Mouse (Mus musculus) embryonic facial prominence, embryonic 15.5 days (tissue): ENCODE data around the gene Col4a1. TPM values are rescaled to one million over a fixed set of nuclear protein-coding genes. Genes with fewer than 3 reads are reported as not detected.
A peak's percentile ranks its signal among the peaks of the same experiment; 100 is the strongest.

Experiments used
- ATAC-seq: fragments of 200-750 bp; cut with Nextera tagmentation; 2 replicates; pipeline ENCODE4 v1.8.0; 2017; ENCODE audit warnings: low read depth, moderate TSS enrichment; ENCODE audit not compliant: insufficient number of reproducible peaks, low FRiP score, low TSS enrichment
- H3K27ac ChIP-seq: fragments of 300-500 bp; sonication (generic); replicated peaks from 2 replicates; pipeline ENCODE4 v1.5.1; 2015; ENCODE audit warnings: mild to moderate bottlenecking, inconsistent platforms
- H3K27me3 ChIP-seq: fragments of 300-500 bp; sonication (generic); 2 replicates; pipeline ENCODE4 v1.6.1; 2015; ENCODE audit warnings: inconsistent platforms
- H3K36me3 ChIP-seq: fragments of 300-500 bp; sonication (generic); 2 replicates; pipeline ENCODE4 v1.6.1; 2015; ENCODE audit warnings: mild to moderate bottlenecking, inconsistent platforms
- H3K4me1 ChIP-seq: fragments of 300-500 bp; sonication (generic); 2 replicates; pipeline ENCODE4 v1.6.1; 2015; ENCODE audit warnings: inconsistent platforms
- H3K4me2 ChIP-seq: fragments of 300-500 bp; sonication (generic); replicated peaks from 2 replicates; pipeline ENCODE4 v1.6.1; 2015; ENCODE audit warnings: mild to moderate bottlenecking, inconsistent platforms
- H3K4me3 ChIP-seq: fragments of 300-500 bp; sonication (generic); replicated peaks from 2 replicates; pipeline ENCODE4 v1.5.1; 2015; ENCODE audit warnings: mild to moderate bottlenecking, inconsistent platforms
- H3K9ac ChIP-seq: fragments of 300-500 bp; sonication (generic); 2 replicates; pipeline ENCODE4 v1.6.1; 2015; ENCODE audit warnings: inconsistent platforms
- H3K9me3 ChIP-seq: fragments of 300-500 bp; sonication (generic); replicated peaks from 2 replicates; pipeline ENCODE4 v1.6.1; 2016; ENCODE audit warnings: inconsistent platforms
- WGBS: fragments of 180-500 bp; shearing (Covaris S2); methylation state at CpG from one replicate; pipeline ENCODE4 v1.1.7; 2015; 5-methylcytosine and 5-hydroxymethylcytosine counted together
- polyA plus RNA-seq: library from polyadenylated mRNA; unstranded; fragments of >200 nt; fragmentation: Nextera tagmentation; extraction: Ambion mirVana; gene quantifications from 2 replicates; pipeline ENCODE4 v1.2.1, GENCODE M21; 2015

Gene Col4a1
- polyA plus RNA-seq, 1 experiment from 2014 or later, result 200 TPM

- Histone ChIP-seq H3K4me3 (no peak overlapping the region), H3K36me3 (peaks cover 66% of the 10 kb centered on the region), H3K9ac (no peak overlapping the region), H3K4me1 (no peaks in the 10 kb centered on the region), H3K27me3 (no peaks in the 10 kb centered on the region), H3K27ac (no peak overlapping the region), H3K4me2 (no peak overlapping the region), H3K9me3 (no peaks in the 10 kb centered on the region)
- 66% methylated on average over 7 of the region's 7 CpGs for WGBS
- ATAC-seq, result no peak
These were observed 85.2 kb downstream of the Col4a1 start for GRCm38 (mm10) chr8:11227421-11227820.

DNA sequence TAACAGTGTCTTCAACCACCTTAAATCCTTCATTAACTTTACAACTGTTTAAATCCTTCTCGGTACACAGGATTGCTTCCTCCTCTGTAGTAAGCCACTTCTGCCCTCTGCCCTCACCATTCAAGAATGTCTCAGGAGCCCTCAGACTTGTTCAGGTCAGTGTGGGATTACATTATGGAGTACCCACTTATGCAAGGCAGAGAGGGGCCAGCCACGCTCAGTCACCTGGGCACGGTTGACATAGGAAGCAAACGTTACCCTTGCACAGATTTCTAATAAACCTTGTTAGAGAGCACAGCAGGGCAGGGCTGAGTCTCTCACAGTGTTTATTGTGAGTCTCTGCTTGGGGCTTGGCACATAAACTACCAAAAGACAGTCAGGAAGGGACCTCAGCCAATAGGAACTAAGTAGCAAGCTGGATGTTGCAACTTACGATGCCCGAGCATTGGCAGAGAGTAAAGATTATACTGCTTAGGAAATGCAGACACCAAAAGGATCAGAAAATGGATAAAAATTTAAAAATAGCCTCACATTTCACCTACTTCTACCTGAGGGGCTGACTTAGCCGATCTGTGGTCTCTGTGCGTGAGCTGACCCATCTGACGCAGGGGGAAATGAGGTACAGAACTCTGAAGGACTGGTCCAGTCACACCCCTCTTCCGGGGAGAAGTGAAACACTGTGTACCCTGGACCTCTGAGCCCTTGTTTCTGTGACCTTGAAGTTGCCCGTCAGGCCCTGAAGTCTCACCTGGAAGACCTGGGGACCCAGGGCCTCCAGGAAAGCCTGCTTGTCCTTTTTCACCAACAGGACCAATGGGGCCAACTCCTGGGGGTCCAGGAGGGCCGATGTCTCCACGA, 86.8 kb downstream of the Col4a1 start:
- H3K4me3 ChIP-seq, result no peak overlapping the region
- ATAC-seq, result no peak
- no peak overlapping the region for H3K4me2 ChIP-seq
- H3K27me3 ChIP-seq, result no peaks in the 10 kb centered on the region
- no peak overlapping the region for H3K9ac ChIP-seq
- no peak overlapping the region for H3K27ac ChIP-seq
- 91% methylated on average over 13 of the region's 13 CpGs for WGBS
- peaks cover 69% of the 10 kb centered on the region for H3K36me3 ChIP-seq
- no peaks in the 10 kb centered on the region for H3K4me1 ChIP-seq
- no peaks in the 10 kb centered on the region for H3K9me3 ChIP-seq

- H3K9me3 ChIP-seq, result no peaks in the 10 kb centered on the region
- H3K4me3 ChIP-seq, result no peak overlapping the region
- H3K4me1 ChIP-seq, result no peaks in the 10 kb centered on the region
- no peaks in the 10 kb centered on the region for H3K27me3 ChIP-seq
- 73% methylated on average over 7 of the region's 7 CpGs for WGBS
- peaks cover 67% of the 10 kb centered on the region for H3K36me3 ChIP-seq
- no peak overlapping the region for H3K4me2 ChIP-seq
- H3K9ac ChIP-seq, result no peak overlapping the region
- H3K27ac ChIP-seq, result no peak overlapping the region
- no peak for ATAC-seq
These were observed 88.4 kb downstream of the Col4a1 start for GRCm38 (mm10) chr8:11224178-11224577.

DNA sequence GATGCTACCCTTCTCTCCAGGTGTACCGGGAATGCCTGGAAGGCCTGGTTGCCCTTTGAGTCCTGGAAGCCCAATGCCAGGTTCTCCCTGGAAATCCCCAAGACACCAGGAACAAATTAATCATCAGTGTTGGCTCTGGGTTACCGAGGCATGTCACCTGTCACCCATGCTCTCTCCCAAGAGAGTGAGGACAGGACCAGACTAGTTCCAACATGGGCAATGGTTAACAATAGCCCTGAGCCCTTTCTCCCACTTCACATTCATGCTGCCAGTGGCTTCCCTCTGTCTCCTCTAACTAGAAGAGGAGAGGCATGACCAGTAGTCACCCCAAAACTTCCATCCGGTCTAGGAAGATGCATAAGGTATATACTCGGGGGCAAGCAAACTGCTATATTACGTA, 91.3 kb downstream of the Col4a1 start:
- Histone ChIP-seq H3K4me1 (no peaks in the 10 kb centered on the region), H3K4me3 (no peak overlapping the region), H3K27ac (no peak overlapping the region), H3K27me3 (no peaks in the 10 kb centered on the region), H3K4me2 (no peak overlapping the region), H3K9ac (no peak overlapping the region), H3K36me3 (peaks cover 84% of the 10 kb centered on the region), H3K9me3 (no peaks in the 10 kb centered on the region)
- 87% methylated on average over 5 of the region's 5 CpGs for WGBS
- no peak for ATAC-seq

GRCm38 (mm10) chr8:11219282-11219681, 93.3 kb downstream of the Col4a1 start:
- ATAC-seq, result no peak

GRCm38 (mm10) chr8:11215231-11215630, 97.4 kb downstream of the Col4a1 start:
- Histone ChIP-seq H3K4me3 (no peak overlapping the region), H3K4me2 (no peak overlapping the region), H3K9ac (no peak overlapping the region), H3K27ac (no peak overlapping the region), H3K4me1 (no peaks in the 10 kb centered on the region), H3K36me3 (peaks cover 83% of the 10 kb centered on the region), H3K27me3 (no peaks in the 10 kb centered on the region), H3K9me3 (no peaks in the 10 kb centered on the region)
- ATAC-seq, result peak; percentile 64; the same call in 1 of the 2 replicates
- WGBS, result 32% methylated on average over 1 of the region's 1 CpGs

More at GRCm38 (mm10) chr8:11219282-11219681, 93.3 kb downstream of the Col4a1 start:
- Histone ChIP-seq H3K36me3 (peaks cover 81% of the 10 kb centered on the region), H3K4me2 (no peak overlapping the region), H3K27me3 (no peaks in the 10 kb centered on the region), H3K4me1 (no peaks in the 10 kb centered on the region), H3K27ac (no peak overlapping the region), H3K9me3 (no peaks in the 10 kb centered on the region), H3K4me3 (no peak overlapping the region), H3K9ac (no peak overlapping the region)
- 77% methylated on average over 6 of the region's 6 CpGs for WGBS

- H3K9me3 ChIP-seq, result no peaks in the 10 kb centered on the region
- no peaks in the 10 kb centered on the region for H3K27me3 ChIP-seq
- H3K4me1 ChIP-seq, result no peaks in the 10 kb centered on the region
- no peak overlapping the region for H3K27ac ChIP-seq
- 68% methylated on average over 8 of the region's 8 CpGs for WGBS
- H3K36me3 ChIP-seq, result peaks cover 78% of the 10 kb centered on the region
- no peak overlapping the region for H3K9ac ChIP-seq
- no peak for ATAC-seq
- H3K4me3 ChIP-seq, result no peak overlapping the region
- H3K4me2 ChIP-seq, result no peak overlapping the region
These were observed 106.1 kb downstream of the Col4a1 start for GRCm38 (mm10) chr8:11206509-11206908.

DNA sequence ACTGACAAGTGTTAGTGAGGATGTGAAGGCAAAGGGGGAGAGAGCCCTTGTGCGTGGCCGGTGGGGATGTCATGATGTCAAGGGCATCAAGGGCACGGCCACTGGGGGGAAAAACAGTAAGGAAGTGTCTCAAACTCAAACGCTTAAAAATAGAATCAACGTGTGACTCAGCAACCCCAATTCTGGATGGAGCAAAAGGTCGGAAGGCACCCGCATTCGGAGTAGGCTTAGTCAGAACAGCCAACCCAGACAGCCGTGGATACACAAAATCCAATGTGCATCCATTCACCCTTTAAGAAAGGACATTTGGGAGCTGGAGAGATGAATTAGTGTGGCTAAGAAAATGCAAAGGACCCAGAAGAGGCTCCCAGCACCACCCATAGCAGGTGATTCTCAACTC, 107.1 kb downstream of the Col4a1 start:
- no peaks in the 10 kb centered on the region for H3K9me3 ChIP-seq
- peaks cover 80% of the 10 kb centered on the region for H3K36me3 ChIP-seq
- no peak for ATAC-seq
- H3K27me3 ChIP-seq, result no peaks in the 10 kb centered on the region
- no peak overlapping the region for H3K4me2 ChIP-seq
- no peak overlapping the region for H3K4me3 ChIP-seq
- no peak overlapping the region for H3K9ac ChIP-seq
- H3K27ac ChIP-seq, result no peak overlapping the region
- WGBS, result 89% methylated on average over 9 of the region's 9 CpGs
- H3K4me1 ChIP-seq, result no peaks in the 10 kb centered on the region

DNA sequence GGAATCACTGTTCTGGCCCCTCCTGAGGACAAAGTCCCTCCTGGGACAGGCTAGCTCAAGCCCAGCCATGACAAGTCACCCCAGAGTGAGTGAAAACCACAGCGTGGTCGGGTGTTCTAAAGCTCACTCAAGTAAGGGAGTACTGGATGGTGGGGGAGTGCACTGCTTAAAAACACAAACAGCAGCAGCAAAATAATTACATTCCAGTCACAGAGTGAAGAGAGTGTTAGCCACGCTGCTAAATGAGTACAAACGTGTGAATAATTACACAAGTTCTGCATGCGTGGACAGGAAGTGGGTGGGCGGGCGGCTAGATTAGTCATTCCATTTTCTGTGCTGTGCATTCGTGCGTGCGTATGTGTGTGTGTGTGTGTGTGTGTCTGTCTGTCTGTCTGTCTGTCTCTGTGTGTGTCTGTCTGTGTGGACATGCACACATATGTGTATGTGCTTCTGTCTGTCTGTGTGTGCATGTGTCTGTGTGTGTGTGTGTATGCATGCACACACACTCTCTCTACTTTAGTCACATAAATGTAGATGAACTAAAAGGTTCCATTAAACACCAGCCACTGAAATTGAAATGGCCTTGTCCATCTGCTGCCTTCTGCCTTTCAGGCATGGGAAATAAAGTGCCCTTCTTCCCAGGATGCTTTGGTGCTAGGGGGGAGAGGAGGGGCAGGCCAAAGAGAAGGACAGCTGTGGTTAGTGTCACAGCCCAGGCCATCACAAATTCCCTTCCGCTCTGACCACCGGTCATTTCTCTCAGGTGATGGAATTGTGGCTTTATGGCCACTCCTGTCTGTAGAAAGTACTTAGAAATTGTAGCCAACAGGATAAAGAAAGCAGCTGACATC, 109.1 kb downstream of the Col4a1 start:
- no peak overlapping the region for H3K9ac ChIP-seq
- ATAC-seq, result no peak
- no peaks in the 10 kb centered on the region for H3K9me3 ChIP-seq
- no peaks in the 10 kb centered on the region for H3K4me1 ChIP-seq
- no peak overlapping the region for H3K4me3 ChIP-seq
- 69% methylated on average over 12 of the region's 12 CpGs for WGBS
- H3K27me3 ChIP-seq, result no peaks in the 10 kb centered on the region
- peaks cover 80% of the 10 kb centered on the region for H3K36me3 ChIP-seq
- H3K4me2 ChIP-seq, result no peak overlapping the region
- no peak overlapping the region for H3K27ac ChIP-seq

- Histone ChIP-seq H3K9ac (no peak overlapping the region), H3K27me3 (no peaks in the 10 kb centered on the region), H3K27ac (no peak overlapping the region), H3K4me3 (no peak overlapping the region), H3K4me1 (no peaks in the 10 kb centered on the region), H3K4me2 (no peak overlapping the region), H3K36me3 (peaks cover 47% of the 10 kb centered on the region), H3K9me3 (no peaks in the 10 kb centered on the region)
- no peak for ATAC-seq
- 74% methylated on average over 7 of the region's 7 CpGs for WGBS
These were observed 114.0 kb downstream of the Col4a1 start for GRCm38 (mm10) chr8:11198650-11199049.

DNA sequence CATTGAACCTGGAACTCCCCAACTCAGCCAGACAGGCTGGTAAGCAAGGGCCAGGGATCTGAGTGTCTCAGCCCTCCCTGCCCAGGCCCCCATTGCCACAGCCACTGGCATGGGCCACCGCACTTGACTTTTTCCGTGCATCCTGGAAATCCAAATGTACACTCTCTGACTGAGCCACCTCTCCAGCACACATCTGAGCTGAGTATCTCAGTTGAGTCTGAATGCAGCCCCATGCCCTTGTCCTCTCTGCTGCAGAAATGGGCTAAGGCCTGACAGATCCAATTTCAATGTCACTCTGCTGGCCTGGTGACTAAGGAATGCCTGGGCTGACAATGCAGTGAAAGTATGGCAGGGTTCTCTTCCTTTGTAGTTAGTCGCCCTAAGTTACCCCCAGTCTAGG, 114.6 kb downstream of the Col4a1 start:
- Histone ChIP-seq H3K4me3 (no peak overlapping the region), H3K4me2 (no peak overlapping the region), H3K27ac (no peak overlapping the region), H3K36me3 (peaks cover 42% of the 10 kb centered on the region), H3K9me3 (no peaks in the 10 kb centered on the region), H3K27me3 (no peaks in the 10 kb centered on the region), H3K4me1 (peaks cover 4% of the 10 kb centered on the region; the same call in 1 of the 2 replicates), H3K9ac (no peak overlapping the region)
- ATAC-seq, result no peak
- 76% methylated on average over 3 of the region's 3 CpGs for WGBS
